Mouse (Mus musculus) CH12.LX (cell line): ENCODE measurements around the gene Gm28729. TPM values are rescaled to one million over a fixed set of nuclear protein-coding genes. Genes with fewer than 3 reads are reported as not detected.

Experiments used
- DNase-seq: peaks from one replicate; pipeline ENCODE4 v3.0.0-alpha.2; 2013; ENCODE audit errors: extremely low read depth
- H3K27ac ChIP-seq: 2 replicates; pipeline ENCODE4 v1.5.1; 2012; ENCODE audit warnings: low read depth, mild to moderate bottlenecking, control low read depth, moderate library complexity; ENCODE audit not compliant: insufficient read depth
- H3K27me3 ChIP-seq: replicated peaks from 2 replicates; pipeline ENCODE3; 2012; ENCODE audit warnings: inconsistent platforms
- H3K36me3 ChIP-seq, 2 experiments: replicated peaks in 1 of 2; 2 replicates each; pipeline versions ENCODE3 to v1.6.1; 2012; ENCODE audit warnings: inconsistent platforms in 1 of 2, low read length in 1 of 2, mild to moderate bottlenecking in 1 of 2, mixed read lengths in 1 of 2, moderate library complexity in 1 of 2; ENCODE audit not compliant: control insufficient read depth in 1 of 2, insufficient read depth in 1 of 2
- H3K4me1 ChIP-seq, 2 experiments: 2 replicates each; pipeline ENCODE4 v1.6.1; 2012; ENCODE audit warnings: inconsistent platforms in 1 of 2, moderate library complexity in 1 of 2; ENCODE audit not compliant: insufficient read depth in 2 of 2, control insufficient read depth in 1 of 2
- H3K4me2 ChIP-seq: 2 replicates; pipeline ENCODE4 v1.6.1; 2012; ENCODE audit warnings: low read depth, mild to moderate bottlenecking, control low read depth; ENCODE audit not compliant: poor library complexity, insufficient read depth, severe bottlenecking
- H3K4me3 ChIP-seq, 3 experiments: fragments of 150-350 bp in 1 of 3; sonication (generic) in 1 of 3; replicated peaks in 1 of 3; 2 replicates each; pipeline versions ENCODE3 to v1.5.1; 2011 to 2012; ENCODE audit warnings: low read depth in 2 of 3, low read length in 2 of 3, mild to moderate bottlenecking in 2 of 3, moderate library complexity in 2 of 3, control low read depth in 1 of 3, improper control_type of control experiment in 1 of 3, inconsistent platforms in 1 of 3, mixed read lengths in 1 of 3; ENCODE audit not compliant: poor library complexity in 1 of 3
- H3K79me2 ChIP-seq: replicated peaks from 2 replicates; pipeline ENCODE4 v1.6.1; 2012; ENCODE audit warnings: mild to moderate bottlenecking, moderate library complexity; ENCODE audit not compliant: control insufficient read depth, poor library complexity, insufficient read depth, severe bottlenecking; ENCODE audit errors: extremely low read depth
- H3K9ac ChIP-seq: 2 replicates; pipeline ENCODE4 v1.6.1; 2012; ENCODE audit warnings: low read depth, mild to moderate bottlenecking, control low read depth, moderate library complexity; ENCODE audit not compliant: insufficient read depth
- H3K9me3 ChIP-seq: replicated peaks from 2 replicates; pipeline ENCODE3; 2012; ENCODE audit warnings: low read length, inconsistent platforms, mixed read lengths
- CTCF ChIP-seq, 2 experiments: IDR thresholded peaks in 1 of 2; conservative IDR thresholded peaks in 1 of 2; 2 replicates each; pipeline ENCODE4 v1.5.1; 2011 to 2012; ENCODE audit warnings: low read depth in 2 of 2, low read length in 2 of 2, improper control_type of control experiment in 1 of 2, inconsistent platforms in 1 of 2, mild to moderate bottlenecking in 1 of 2, moderate library complexity in 1 of 2
- ELF1 ChIP-seq: IDR thresholded peaks from 2 replicates; pipeline ENCODE4 v1.6.1; 2014; ENCODE audit warnings: low read depth, mild to moderate bottlenecking, inconsistent platforms, low read length, improper control_type of control experiment
- ETS1 ChIP-seq: conservative IDR thresholded peaks from 2 replicates; pipeline ENCODE4 v1.6.1; 2012; ENCODE audit warnings: low read depth, mild to moderate bottlenecking, inconsistent platforms, low read length, improper control_type of control experiment, moderate library complexity
- GABPA ChIP-seq: IDR thresholded peaks from 2 replicates; pipeline ENCODE4 v1.6.1; 2012; ENCODE audit warnings: low read depth, low read length, improper control_type of control experiment, inconsistent platforms; ENCODE audit not compliant: insufficient replicate concordance
- HCFC1 ChIP-seq: IDR thresholded peaks from 2 replicates; pipeline ENCODE4 v1.6.1; 2012; ENCODE audit warnings: low read depth, mild to moderate bottlenecking, inconsistent platforms, low read length, improper control_type of control experiment
- IRF4 ChIP-seq: IDR thresholded peaks from 2 replicates; pipeline ENCODE4 v1.6.1; 2014; ENCODE audit warnings: low read depth, mild to moderate bottlenecking, inconsistent platforms, low read length, improper control_type of control experiment
- KAT2A ChIP-seq: IDR thresholded peaks from 2 replicates; pipeline ENCODE4 v1.6.1; 2012; ENCODE audit warnings: low read length, improper control_type of control experiment, inconsistent platforms; ENCODE audit not compliant: insufficient replicate concordance
- MAFK ChIP-seq: IDR thresholded peaks from 2 replicates; pipeline ENCODE4 v1.6.1; 2011; ENCODE audit warnings: low read length, improper control_type of control experiment; ENCODE audit not compliant: insufficient replicate concordance
- MAZ ChIP-seq: IDR thresholded peaks from 2 replicates; pipeline ENCODE4 v1.6.1; 2012; ENCODE audit warnings: low read depth, mild to moderate bottlenecking, inconsistent platforms, low read length, improper control_type of control experiment, moderate library complexity
- PAX5 ChIP-seq: IDR thresholded peaks from 2 replicates; pipeline ENCODE4 v1.6.1; 2012; ENCODE audit warnings: low read length, inconsistent platforms, mixed read lengths
- POLR2AphosphoS2 ChIP-seq: IDR thresholded peaks from 2 replicates; pipeline ENCODE4 v1.6.1; 2011; ENCODE audit warnings: low read depth, low read length, improper control_type of control experiment
- RAD21 ChIP-seq: IDR thresholded peaks from 2 replicates; pipeline ENCODE4 v1.6.1; 2011; ENCODE audit warnings: low read depth, mild to moderate bottlenecking, low read length, improper control_type of control experiment, moderate library complexity
- SIN3A ChIP-seq: IDR thresholded peaks from 2 replicates; pipeline ENCODE4 v1.6.1; 2012; ENCODE audit warnings: low read length, improper control_type of control experiment, inconsistent platforms
- ZKSCAN1 ChIP-seq: IDR thresholded peaks from 2 replicates; pipeline ENCODE4 v1.6.1; 2012; ENCODE audit warnings: low read depth, inconsistent platforms, low read length, improper control_type of control experiment, borderline replicate concordance
- ZMIZ1 ChIP-seq: IDR thresholded peaks from 2 replicates; pipeline ENCODE4 v1.6.1; 2012; ENCODE audit warnings: low read depth, mild to moderate bottlenecking, inconsistent platforms, low read length, improper control_type of control experiment
- dilution Hi-C: fragments of 300-500 bp; cut with MboI; formaldehyde crosslinking; loops from 2 replicates; pipeline ENCODE4 v1.14.3; 2020; ENCODE audit warnings: low sequenced_read_pairs; ENCODE audit not compliant: extremely low pct_unique_long_range_greater_than_20kb, extremely low pct_ligation_motif_present
- in situ Hi-C: fragments of 300-500 bp; cut with MboI; formaldehyde crosslinking; loops from 3 replicates; pipeline ENCODE4 v1.14.3; 2019; ENCODE audit warnings: low sequenced_read_pairs, low pct_ligation_motif_present, low pct_unique_long_range_greater_than_20kb, mixed read lengths
- polyA plus RNA-seq: library from polyadenylated mRNA; unstranded; fragments of >175 nt; gene quantifications from 2 replicates; pipeline ENCODE4 v1.2.1, GENCODE M21; 2012; ENCODE audit warnings: low read depth; ENCODE audit not compliant: insufficient read length
- total RNA-seq, 2 experiments: library from RNA; depleted of rRNA; stranded (reverse); fragments of 300-350 nt in 1 of 2; fragments of >200 nt in 1 of 2; gene quantifications; 2 replicates each; pipeline ENCODE4 v1.2.3; 2012 to 2014

Gm28729 gene
- total and polyA plus RNA-seq, 3 experiments: not detected

DNA sequence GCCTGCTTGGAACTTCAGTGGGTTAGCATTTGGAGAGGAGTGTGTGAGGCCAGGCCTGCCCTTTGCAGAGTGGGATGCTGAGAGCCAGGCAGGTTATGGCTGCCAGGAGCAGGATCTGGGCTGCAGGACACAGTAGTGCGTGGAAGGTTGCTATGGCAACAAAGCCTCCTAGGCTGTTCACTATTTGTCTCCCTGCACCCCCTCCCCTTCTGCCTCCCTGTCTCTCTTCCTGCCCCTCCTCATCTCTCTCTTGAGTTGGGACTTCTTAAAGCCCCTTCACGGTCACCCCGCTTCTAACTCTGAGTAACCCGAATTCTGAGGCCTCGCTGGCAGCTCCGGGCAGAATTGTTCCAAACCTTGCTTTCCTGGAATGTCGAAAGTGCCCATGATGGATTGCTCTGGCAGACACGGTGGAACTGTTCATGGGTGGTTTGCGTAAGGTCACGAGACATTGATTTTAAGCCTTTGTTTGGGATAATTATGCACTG lies 19.0 kb downstream of the Gm28729 start:
- Histone ChIP-seq H3K27me3 (no peaks in the 10 kb centered on the region), H3K9me3 (peaks cover 3% of the 10 kb centered on the region), H3K4me2 (no peak overlapping the region), H3K27ac (no peak overlapping the region), H3K79me2 (no peaks in the 10 kb centered on the region), H3K36me3 (no peaks in the 10 kb centered on the region), H3K4me1 (peaks cover 0 to 5% of the 10 kb centered on the region in 2 experiments; a peak in 2 of 4 replicates), H3K9ac (no peak overlapping the region), H3K4me3 (no peak overlapping the region)
- TF ChIP-seq ZMIZ1 (no peak), ZKSCAN1 (no peak), ELF1 (no peak), SIN3A (no peak), GABPA (no peak)
- no peak for DNase-seq
- dilution Hi-C loops: no loop called here
- in situ Hi-C loops: no loop called here

- in situ Hi-C loops (no loop called here), dilution Hi-C loops (no loop called here)
- no peak for DNase-seq
- Histone ChIP-seq H3K9ac (no peak overlapping the region), H3K4me3 (no peak overlapping the region), H3K27ac (no peak overlapping the region), H3K4me1 (peaks cover 0 to 5% of the 10 kb centered on the region in 2 experiments; a peak in 2 of 4 replicates), H3K36me3 (no peaks in the 10 kb centered on the region), H3K79me2 (no peaks in the 10 kb centered on the region), H3K27me3 (no peaks in the 10 kb centered on the region)
- no peak for TF ChIP-seq PAX5
- TF ChIP-seq MAFK: no peak
- no peak for TF ChIP-seq SIN3A
- TF ChIP-seq RAD21: no peak
- TF ChIP-seq MAZ: no peak
- no peak for TF ChIP-seq HCFC1
- no peak for TF ChIP-seq KAT2A
- TF ChIP-seq, all 38 proteins: peak for 0
- Histone ChIP-seq H3K9me3 (peaks cover 3% of the 10 kb centered on the region), H3K4me2 (no peak overlapping the region)
Measured at GRCm38 (mm10) chr9:96505156-96505555, 19.9 kb downstream of the Gm28729 start.

- H3K9me3 ChIP-seq: peaks cover 5% of the 10 kb centered on the region
- no peak overlapping the region for H3K4me2 ChIP-seq
- no peaks in the 10 kb centered on the region for H3K27me3 ChIP-seq
- TF ChIP-seq IRF4: no peak
- no peak for TF ChIP-seq RAD21
- 0 out of 2 replicates have a peak, but pooled peaks have one; percentile 16 for TF ChIP-seq MAFK
- TF ChIP-seq CTCF (conservative IDR thresholded peaks at IDR 0.05 in 1 of 2, IDR thresholded peaks at IDR 0.05 in 1 of 2; ENCODE audit: low read depth in 2 of 2, low read length in 2 of 2): no peak
- no peak for TF ChIP-seq POLR2AphosphoS2
- no peak for TF ChIP-seq ETS1
- no peak overlapping the region for H3K9ac ChIP-seq
- peaks cover 0 to 5% of the 10 kb centered on the region in 2 experiments; a peak in 2 of 4 replicates for H3K4me1 ChIP-seq
- H3K4me3 ChIP-seq: no peak overlapping the region
- dilution Hi-C loops: no loop called here
- H3K27ac ChIP-seq: no peak overlapping the region
- H3K79me2 ChIP-seq: no peaks in the 10 kb centered on the region
- H3K36me3 ChIP-seq: no peaks in the 10 kb centered on the region
- no peak for DNase-seq
- in situ Hi-C loops: no loop called here
Measured at GRCm38 (mm10) chr9:96504116-96504895, 20.8 kb downstream of the Gm28729 start.
